Mouse (Mus musculus) hematopoietic stem cell, adult 5-6 weeks (primary cell): ENCODE results near the gene Ppm1h. TPM values are rescaled to one million over a fixed set of nuclear protein-coding genes. Genes with fewer than 3 reads are reported as not detected.

Experiments
- ATAC-seq, 2 experiments: fragments of 125-278 bp in 1 of 2; replicated peaks in 1 of 2; 2 replicates each; pipeline ENCODE4 v1.8.0; 2016 to 2017; ENCODE audit warnings: inconsistent platforms in 2 of 2, mild to moderate bottlenecking in 2 of 2, moderate number of reproducible peaks in 2 of 2, low read depth in 1 of 2, moderate TSS enrichment in 1 of 2; ENCODE audit not compliant: low FRiP score in 2 of 2, poor library complexity in 2 of 2, severe bottlenecking in 2 of 2, insufficient read depth in 1 of 2, low TSS enrichment in 1 of 2
- total RNA-seq: library from RNA; stranded (forward); fragments of 172-1452, 232-1000 nt; gene quantifications from 2 replicates; pipeline ENCODE4 v1.2.3, GENCODE M21; 2017

Gene Ppm1h
- total RNA-seq, 1 experiment from 2014 or later, result 23.1 TPM

DNA sequence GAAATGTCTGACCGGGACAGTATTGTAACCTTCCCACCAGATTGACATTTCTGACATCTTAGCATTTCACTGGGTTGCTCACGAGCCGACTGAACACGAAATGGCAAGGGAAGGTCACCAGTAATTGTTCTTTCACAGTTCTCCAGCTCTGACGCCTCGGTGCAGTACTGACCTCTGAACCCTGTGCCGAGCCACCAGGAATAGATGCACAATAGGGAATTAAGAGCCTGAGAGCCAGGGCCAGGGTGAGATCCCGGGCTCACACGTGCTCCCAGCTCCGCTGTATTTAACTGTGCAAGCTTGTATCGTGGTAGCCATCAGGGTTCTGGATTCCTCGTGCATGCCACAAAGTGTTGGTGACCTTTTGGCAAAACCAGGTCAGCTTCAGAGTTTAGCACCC, 100.8 kb downstream of the Ppm1h start:
- no peak for ATAC-seq

DNA sequence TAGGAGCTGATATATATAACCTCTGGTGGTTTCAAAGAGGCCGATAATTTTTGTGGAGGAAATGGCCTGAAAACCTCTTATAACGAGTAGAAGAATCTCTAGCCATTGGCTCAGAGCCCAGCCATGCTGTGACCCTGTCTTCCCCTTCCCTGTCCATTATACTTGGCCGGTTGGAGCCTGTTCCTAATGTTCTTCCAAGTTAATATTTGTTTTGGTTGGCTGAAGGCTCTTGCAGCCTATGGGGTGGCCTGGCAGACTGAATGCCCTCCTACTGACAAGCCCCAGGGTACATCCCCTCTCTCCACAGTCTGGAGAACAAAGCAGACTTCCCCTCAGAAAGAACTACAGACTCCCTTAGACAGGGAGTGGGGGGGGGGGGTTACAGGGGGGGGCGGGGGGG, 104.2 kb downstream of the Ppm1h start:
- no peak for ATAC-seq

DNA sequence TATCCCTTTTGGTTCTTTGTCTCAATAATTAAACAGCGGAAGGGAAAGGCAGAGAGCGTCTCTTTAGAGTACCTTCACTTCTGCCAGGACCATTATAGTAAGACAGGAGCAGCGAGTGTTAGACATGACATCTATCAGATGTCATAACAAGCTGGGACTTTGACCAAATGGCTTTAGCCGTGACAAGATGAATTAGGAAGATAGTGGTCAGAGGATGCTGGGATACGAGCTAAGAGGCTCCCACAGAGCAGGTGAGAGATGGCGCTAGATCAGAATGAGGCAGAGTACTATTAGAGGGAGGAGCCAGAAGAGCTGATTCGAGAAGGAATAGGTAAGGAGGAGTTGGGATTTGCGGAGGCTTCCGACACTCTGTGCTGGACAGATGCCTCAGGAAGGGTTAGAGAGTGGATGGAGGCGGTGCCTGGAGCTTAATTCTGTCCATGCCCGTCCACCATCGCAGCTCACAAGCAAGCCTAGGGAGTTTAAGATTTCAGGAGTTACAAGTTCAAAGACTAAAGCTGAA, 111.1 kb downstream of the Ppm1h start:
- no peak for ATAC-seq

DNA sequence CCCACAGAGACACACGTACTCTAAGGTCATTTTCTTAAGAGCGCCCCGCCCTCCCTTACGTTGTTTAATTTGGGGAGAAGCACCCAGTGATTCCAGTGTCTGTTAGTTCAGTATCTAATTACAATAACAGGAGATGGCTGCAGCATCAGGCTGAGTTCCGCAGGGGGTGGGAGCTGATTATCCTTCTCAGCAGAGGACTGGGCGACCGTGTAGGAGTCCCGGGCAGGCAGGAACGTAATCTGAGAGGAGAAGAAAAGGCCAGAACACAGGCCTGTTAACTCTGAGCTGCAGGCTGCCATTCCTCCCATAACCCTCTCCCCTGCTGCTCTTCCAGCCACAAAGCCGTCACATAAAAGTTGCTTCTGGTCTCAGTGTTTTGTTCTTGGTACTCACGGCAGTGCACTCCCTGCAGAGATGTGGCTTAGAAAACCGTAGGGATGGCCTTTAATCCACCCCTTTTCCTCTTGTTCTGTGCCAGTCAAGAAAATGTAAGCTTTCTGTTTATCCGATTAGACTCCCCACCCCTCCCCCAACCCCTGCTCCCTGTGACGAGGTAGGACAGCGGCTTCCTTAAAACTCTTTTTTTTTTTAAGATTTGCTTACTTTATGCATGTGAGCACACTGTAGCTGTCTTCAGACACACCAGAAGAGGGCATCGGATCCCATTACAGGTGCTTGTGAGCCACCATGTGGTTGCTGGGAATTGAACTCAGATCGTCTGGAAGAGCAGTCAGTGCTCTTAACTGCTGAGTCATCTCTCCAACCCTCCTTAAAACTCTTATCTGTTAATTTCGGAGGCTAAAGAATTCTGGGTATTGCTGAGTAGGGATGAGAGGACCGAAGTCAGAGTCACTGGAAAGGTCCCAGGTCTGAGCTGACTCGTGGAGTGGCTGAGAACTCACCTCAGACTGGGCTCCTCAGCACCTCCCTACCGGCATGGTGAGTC, 113.7 kb downstream of the Ppm1h start:
- peak in 1 of 2 experiments; percentile 19; a peak in 1 of 4 replicates for ATAC-seq

DNA sequence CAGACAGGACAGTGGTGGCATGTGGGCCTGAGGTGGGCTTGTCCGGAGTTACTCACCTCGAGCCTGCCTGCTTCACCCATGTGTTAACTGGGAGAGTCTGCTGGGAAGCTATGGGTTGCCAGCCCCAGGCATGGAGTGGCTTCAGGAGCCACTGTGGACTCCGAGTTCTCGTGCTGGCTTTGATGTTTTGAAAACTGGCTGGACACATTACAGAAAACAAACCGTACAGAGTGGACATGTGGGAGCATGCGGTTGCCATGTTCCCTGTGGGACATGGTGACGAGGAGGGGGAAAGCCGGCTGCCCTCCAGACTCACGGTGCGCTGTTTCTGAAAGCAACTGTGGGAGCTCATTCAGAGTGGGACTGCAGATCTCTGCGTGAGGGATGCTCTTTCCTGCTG, 114.6 kb downstream of the Ppm1h start:
- ATAC-seq, result no peak

DNA sequence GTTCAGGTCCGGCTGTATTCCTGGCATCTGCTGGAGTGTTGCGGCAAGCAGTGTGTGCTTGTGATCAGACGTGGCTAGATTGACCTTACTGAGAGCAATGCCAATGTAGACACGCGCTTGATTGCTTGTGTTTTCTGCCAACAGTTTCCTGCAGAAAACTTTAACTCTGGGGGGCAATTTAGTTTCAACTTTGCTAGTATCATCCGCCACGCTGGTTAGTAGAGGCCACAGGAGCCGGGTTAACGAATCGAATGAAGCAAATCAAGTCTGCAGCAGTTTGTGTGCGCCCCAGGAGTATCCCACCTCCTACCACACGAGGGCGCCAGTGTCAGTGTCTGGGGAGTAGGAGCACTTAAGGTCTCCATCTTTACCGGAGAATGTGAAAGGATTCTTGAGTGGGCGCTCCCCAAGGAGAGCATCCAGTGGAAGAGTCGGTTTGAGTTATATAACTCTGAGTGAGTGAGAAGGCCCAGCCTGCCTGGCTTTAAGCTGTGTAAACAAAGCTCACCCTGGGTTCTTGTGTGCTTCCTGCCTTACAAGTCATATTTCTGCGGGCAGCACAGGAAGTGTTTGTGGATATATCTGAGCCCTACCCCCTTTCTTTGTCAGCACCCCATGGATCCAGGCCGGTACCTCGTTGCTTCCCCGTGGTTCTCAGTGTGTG, 115.8 kb downstream of the Ppm1h start:
- ATAC-seq, result peak; percentile 91 to 93

DNA sequence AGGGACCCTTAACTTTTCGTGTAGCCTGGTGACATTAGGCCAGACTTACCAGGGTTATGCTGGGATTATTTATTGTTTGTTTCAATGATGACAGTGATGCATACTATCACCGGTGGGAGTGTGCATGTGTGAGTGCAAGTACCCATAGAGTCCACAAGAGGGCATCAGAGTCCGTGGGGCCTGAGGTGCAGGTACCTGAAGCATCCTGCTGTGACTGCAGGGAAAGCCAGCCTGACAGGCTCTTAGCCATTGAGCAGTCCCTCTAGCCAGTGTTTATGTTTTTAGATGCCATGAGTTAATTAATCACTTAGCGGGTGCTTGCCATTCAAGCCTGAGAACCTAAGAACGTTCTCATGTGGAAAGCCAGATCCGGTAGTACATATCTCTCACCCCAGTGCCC, 119.4 kb downstream of the Ppm1h start:
- no peak for ATAC-seq

DNA sequence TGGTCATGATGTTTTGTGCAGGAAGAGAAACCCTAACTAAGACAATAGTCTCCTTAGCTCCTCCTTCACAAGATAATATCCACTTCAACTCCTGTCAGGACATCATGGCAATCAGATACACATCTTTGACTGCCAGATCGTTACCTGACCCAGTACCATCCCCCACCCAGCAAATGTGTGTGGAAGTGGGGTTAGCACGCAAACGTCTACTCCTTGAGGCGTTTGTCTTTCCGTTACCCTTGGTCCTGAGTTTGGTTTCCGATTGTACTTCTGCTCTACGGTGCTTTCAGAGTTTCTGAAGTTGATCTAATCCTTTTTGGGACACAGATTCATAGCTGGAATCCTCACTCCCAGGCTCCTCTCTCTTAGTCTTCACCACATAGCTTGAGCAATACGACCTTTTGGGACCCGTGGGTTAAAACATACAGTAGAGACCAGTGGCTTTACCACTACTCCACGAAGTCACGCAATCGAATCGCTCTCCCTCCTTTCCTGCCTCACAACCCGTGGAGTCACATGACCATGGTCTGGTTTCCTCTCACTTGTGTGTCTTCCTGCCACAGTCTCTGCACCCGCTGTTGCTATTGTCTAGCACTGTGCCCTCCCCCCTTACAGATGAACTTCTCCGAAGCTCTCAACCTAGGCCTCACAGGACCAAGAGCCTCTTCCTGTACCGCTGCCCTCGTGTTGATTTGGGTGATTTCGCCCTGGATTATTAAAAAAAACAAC, 121.6 kb downstream of the Ppm1h start:
- peak; percentile 88 to 93 for ATAC-seq

DNA sequence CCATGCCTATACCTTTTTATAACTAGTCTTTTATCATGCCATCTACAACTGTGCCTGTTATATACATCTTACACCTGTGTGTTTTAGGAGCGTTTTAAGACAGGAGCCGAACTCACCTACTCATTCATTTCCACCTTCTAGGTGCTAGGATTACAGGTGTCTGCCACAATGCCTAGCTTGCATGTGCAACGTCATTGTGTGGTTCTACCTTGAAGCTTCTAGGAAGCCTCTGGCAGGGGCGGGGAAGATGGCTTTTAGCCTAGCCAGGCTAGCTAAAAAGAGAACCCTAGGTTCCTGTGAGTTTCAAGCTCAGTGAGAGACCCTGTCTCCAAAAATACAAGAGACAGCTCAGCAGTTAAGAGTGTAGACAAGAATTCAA, 122.2 kb downstream of the Ppm1h start:
- peak in 1 of 2 experiments; percentile 40; a peak in 1 of 4 replicates for ATAC-seq

DNA sequence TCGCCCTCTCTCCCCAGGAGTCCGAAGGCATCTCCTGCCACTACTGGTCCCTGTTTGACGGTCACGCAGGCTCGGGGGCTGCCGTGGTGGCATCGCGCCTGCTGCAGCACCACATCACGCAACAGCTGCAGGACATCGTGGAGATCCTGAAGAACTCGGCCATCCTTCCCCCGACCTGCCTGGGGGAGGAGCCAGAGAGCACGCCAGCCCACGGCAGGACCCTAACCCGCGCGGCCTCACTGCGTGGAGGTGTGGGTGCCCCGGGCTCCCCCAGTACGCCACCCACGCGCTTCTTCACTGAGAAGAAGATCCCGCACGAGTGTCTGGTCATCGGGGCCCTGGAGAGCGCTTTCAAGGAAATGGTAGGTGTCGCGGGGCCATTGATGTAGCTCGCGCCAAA, 123.7 kb downstream of the Ppm1h start:
- no peak for ATAC-seq

DNA sequence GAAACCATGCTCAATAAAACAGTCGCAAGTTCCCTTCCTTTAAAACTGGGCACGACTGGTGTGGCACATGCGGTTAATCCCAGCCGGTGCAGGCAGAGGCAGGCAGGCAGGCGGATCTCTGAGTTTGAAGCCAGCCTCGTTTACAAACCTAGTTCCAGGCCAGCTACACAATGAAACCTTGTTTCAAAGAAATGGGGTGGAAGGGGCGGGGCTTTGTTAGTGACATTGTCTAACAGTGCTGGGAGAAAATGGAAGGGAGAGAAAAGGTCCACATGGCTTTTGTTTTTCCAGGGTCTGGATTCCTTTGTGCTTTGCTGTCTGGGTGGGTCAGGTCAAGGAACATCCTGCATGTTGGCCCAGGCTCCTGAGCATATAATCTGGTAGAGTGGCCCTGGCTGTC, 124.3 kb downstream of the Ppm1h start:
- ATAC-seq, result no peak

DNA sequence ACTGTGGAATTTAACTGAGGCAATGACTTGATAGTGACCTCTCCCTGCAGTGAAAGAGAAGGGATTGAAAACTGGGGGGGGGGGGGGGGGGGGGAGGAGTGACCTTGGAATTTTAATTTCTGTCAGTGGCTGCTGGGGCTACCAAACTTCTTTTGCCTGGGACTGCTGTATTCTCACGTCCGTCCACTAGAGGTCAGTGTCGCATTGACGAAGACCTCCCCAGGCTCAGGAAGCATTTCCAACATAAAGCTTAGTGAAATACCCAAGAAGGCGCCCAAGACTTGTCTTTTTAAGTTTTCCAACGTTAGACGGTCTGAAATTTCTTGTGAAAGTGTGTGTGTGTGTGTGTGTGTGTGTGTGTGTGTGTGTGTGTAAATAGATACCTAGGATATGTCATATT, 125.3 kb downstream of the Ppm1h start:
- no peak for ATAC-seq

DNA sequence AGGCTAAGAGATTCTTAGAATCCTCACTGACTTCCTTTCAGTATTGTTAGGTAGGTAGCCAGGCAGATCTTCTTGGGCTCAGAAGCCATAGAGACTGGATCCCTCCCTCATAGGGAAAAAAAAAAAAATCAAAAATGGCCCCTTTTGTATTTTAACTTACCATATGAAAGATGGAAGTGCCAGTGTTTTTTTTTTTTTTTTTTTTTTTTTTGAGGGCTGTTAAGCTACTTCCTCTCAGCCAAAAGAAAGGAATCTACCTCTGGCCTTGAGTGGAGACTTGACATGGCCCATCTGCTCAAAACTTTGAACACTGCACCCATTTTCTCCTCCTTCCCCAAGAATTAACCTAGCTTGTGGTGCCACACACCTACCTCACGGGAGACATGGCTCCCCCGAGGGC, 127.3 kb downstream of the Ppm1h start:
- ATAC-seq, result no peak

DNA sequence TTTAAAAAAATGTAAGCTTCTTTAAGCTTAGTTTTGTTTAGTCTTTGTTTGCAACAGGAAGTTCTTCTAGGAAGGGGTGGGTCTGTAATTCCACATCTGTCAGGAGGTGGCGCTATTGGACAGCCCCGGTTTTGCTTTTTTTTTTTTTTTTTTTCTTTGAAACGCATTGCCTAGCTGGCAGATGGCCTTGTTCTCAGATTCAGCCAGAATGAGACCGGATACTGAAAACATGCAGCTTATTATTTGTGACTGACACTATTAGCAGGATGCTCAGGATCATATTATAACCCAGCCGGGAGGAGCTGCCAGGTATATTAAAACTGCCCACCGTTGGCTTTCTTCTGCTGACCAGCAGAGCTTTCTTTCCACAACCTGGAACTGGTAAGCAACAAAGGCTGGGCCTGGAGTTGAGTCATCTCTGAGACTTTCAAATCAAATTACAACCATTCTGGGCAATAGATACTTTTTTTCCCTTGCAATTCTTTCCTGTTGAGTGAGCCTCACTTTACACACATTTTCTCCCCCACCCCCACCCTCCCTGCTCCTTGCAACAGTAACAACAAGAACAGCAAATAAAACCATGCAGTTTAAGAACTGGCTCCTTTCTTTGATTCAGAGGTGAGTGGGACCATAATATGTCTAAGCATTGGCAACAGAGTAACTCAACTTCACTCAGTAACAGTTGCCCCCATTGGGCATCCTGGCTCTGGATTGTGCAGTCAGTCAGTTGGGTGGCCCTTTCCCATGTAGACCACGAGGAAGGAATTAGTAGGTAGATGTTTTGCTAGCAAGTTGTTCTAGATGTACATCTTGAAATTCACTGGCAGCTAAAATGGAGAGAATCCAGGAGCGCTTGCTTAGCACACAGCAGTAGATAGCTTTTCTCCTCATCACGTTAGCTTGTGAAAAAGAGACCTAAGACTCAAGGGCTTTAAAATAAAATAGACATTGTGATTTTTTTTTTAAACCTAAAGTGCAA, 128.9 kb downstream of the Ppm1h start:
- peak; percentile 74 to 77 for ATAC-seq

DNA sequence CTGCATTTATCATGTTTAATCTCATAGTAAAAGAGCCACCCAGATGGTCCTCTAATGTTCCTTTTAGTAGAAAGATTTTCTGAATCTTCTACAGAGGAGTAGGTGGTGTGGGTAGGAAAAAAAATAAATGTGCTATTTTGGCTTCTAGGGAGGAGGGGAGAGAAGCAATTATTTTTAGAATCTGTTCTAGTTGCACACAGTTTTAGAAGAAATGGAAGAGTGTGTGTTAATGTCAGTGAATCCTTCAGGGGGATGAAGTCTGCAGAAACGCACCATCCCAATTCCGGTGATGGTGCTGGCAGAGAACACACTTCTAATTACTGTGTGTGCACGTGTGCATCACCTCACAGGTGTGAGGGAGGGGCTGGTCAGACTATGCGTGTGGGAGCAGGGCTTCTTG, 129.6 kb downstream of the Ppm1h start:
- ATAC-seq, result no peak

DNA sequence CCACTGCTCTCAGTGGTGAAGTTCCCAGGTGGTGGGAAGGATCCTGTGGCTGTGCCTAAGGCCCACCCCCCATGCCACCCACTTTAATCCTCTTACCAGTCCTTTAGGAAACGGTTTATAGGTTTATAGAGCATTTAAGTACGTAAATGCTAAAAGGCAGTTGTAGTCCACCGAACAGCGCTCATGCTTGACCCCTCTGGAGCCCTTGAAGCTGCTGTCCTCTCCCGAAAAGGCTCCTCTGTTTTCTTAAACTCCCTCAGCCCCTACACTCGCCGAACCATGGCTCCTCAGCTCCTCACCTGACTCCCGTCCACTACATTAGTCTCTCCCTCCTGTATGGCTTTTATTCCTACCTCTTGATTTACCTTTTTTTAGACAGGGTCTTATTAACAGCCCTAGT, 131.3 kb downstream of the Ppm1h start:
- no peak for ATAC-seq

DNA sequence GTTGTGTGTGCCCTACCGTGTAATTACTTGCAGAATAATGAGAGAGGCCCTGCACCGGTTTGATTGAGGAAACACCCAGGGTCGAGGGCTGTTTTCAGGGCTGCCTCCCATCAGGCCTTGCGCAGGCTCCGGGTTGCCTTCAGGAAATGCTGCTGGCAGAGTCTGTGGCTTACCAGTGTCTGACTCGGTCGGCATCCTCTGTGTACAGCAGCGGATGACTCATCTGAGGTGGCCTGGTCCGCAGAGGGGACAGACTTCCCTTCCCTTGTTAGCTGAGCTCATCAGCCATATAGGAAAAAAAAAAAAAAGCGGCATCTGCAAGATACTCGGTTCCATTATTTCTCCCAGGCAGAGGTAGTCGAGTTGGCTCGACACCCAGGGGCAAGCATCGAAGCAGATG, 136.5 kb downstream of the Ppm1h start:
- peak; percentile 96 to 98 for ATAC-seq
